Mouse (Mus musculus): ENCODE data around the gene Ccdc8.

GRCm38 (mm10) chr7:17003230-17003960, 10.9 kb downstream of the Ccdc8 start:
- TF ChIP-seq CTCF (IDR thresholded peaks at IDR 0.05; ENCODE audit: low read depth) (no peak), EP300 (IDR thresholded peaks at IDR 0.05; ENCODE audit: low read depth) (no peak)

Measured in heart, postnatal 0 days (tissue).